Mouse (Mus musculus): ENCODE measurements around the gene Gm20481. TPM values are rescaled to one million over a fixed set of nuclear protein-coding genes. Genes with fewer than 3 reads are reported as not detected.
"Not testable (repeated sequence)": the region's sequence is repeated elsewhere in the genome, so short reads cannot be mapped to it uniquely, and the experiment has no call there.

Gm20481 gene
- polyA plus RNA-seq, 1 experiment from 2014 or later = not detected

DNA sequence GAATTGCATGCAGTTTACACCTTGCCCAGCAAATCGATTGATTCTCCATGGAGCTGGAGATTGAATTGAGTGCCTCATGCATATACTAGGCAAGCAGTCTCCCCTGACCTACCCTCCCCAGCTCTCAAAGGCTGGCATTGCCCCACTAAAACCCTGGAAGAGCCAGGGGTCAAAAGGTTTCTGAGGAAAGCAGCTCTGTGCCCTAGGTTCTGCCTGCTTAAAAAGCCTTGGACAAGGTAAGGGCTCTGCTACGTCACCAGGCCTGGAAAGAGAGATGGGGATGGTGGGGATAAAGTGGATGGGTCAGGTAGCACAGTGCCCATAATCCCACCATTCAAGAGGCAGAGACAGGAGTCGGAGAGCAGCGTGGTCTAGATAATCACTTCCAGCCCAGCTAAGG is 14.9 kb upstream of the Gm20481 start:
- DNase-seq (ENCODE audit: low spot score) (no peak), ATAC-seq (ENCODE audit: low read depth) (no peak)
- Histone ChIP-seq H3K4me3 (ENCODE audit: low read depth, low read length) (no peak overlapping the region), H3K9me3 (ENCODE audit: control insufficient read depth, low read length) (no peaks in the 10 kb centered on the region), H3K36me3 (ENCODE audit: control insufficient read depth, insufficient read depth, low read length) (peaks cover 15% of the 10 kb centered on the region), H3K4me1 (ENCODE audit: control insufficient read depth, insufficient read depth, low read length) (peaks cover 4% of the 10 kb centered on the region; the same call in 1 of the 2 replicates), H3K27ac (replicated peaks; ENCODE audit: low read depth, low read length) (no peak overlapping the region), H3K4me2 (ENCODE audit: low read depth, low read length) (no peak overlapping the region), H3K9ac (ENCODE audit: low read depth, low read length) (no peak overlapping the region), H3K27me3 (replicated peaks; ENCODE audit: control insufficient read depth, insufficient read depth, low read length) (peaks cover 3% of the 10 kb centered on the region; the same call in 1 of the 2 replicates)
- WGBS = 50% methylated on average over 4 of the region's 4 CpGs

DNA sequence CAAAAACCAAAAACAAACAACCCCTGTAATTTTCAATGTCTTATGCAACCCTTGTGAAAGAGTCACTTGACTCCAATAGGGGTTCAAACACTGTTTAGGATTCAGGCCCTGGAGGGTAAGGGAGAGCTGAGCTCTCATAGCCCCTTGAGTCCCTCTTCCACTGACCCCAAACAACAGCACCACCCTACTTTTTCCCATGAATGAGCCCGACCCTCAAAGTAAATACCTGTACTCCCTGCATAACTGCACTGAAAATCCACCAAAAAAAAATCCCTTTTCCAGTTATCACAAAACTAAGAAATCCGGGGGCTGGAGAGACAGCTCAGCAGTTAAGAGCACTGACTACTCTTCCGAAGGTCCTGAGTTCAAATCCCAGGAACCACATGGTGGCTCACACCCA is 13.8 kb upstream of the Gm20481 start:
- no peak for DNase-seq (ENCODE audit: low spot score)
- Histone ChIP-seq H3K36me3 (ENCODE audit: control insufficient read depth, insufficient read depth, low read length) (peaks cover 5% of the 10 kb centered on the region), H3K27me3 (replicated peaks; ENCODE audit: control insufficient read depth, insufficient read depth, low read length) (peaks cover 3% of the 10 kb centered on the region; the same call in 1 of the 2 replicates), H3K27ac (replicated peaks; ENCODE audit: low read depth, low read length) (no peak overlapping the region), H3K9ac (ENCODE audit: low read depth, low read length) (no peak overlapping the region), H3K4me2 (ENCODE audit: low read depth, low read length) (no peak overlapping the region), H3K4me1 (ENCODE audit: control insufficient read depth, insufficient read depth, low read length) (no peaks in the 10 kb centered on the region; the same call in 1 of the 2 replicates), H3K4me3 (ENCODE audit: low read depth, low read length) (no peak overlapping the region), H3K9me3 (ENCODE audit: control insufficient read depth, low read length) (no peaks in the 10 kb centered on the region)
- no peak for ATAC-seq (ENCODE audit: low read depth)
- WGBS = 84% methylated on average over 3 of the region's 3 CpGs

DNA sequence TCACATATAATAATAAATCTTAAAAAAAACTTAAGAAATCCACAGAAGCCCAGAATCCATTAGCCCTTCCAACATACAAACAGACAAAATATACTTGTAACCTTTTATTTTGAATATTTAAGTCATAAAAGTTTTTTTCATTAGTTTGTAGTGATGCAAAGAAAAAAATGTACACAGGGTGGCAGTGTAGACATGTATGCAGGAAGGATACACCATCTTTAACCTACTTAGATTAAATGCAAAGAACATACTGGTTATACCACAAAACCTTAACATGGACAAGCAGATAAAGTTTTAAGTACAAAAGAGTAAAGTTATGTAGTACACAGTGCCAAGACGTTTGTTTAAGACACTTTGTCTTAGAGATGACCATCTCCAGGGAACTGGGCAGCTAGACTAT is 13.4 kb upstream of the Gm20481 start:
- no peak overlapping the region for H3K27ac ChIP-seq (replicated peaks; ENCODE audit: low read depth, low read length)
- H3K4me1 ChIP-seq (ENCODE audit: control insufficient read depth, insufficient read depth, low read length) = no peaks in the 10 kb centered on the region
- H3K27me3 ChIP-seq (replicated peaks; ENCODE audit: control insufficient read depth, insufficient read depth, low read length) = peaks cover 3% of the 10 kb centered on the region; the same call in 1 of the 2 replicates
- no peak overlapping the region for H3K4me3 ChIP-seq (ENCODE audit: low read depth, low read length)
- H3K9me3 ChIP-seq (ENCODE audit: control insufficient read depth, low read length) = no peaks in the 10 kb centered on the region
- WGBS = 17% methylated on average over 1 of the region's 1 CpGs
- H3K9ac ChIP-seq (ENCODE audit: low read depth, low read length) = no peak overlapping the region
- ATAC-seq (ENCODE audit: low read depth) (no peak), DNase-seq (ENCODE audit: low spot score) (peak; percentile 57)
- no peak overlapping the region for H3K4me2 ChIP-seq (ENCODE audit: low read depth, low read length)
- H3K36me3 ChIP-seq (ENCODE audit: control insufficient read depth, insufficient read depth, low read length) = peaks cover under 1% of the 10 kb centered on the region; the same call in 1 of the 2 replicates

DNA sequence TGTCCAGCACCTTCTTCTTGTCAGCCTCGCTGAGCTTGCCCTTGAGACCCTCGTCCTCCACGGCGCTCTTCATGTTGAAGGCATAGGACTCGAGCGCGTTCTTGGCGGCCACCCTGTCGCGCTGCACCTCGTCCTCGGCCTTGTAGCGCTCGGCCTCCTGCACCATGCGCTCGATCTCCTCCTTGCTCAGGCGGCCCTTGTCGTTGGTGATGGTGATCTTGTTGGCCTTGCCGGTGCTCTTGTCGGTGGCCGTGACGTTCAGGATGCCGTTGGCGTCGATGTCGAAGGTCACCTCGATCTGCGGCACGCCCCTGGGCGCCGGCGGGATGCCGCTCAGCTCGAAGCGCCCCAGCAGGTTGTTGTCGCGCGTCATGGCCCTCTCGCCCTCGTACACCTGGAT is 12.4 kb upstream of the Gm20481 start:
- ATAC-seq (ENCODE audit: low read depth); H3K4me2 ChIP-seq (ENCODE audit: low read depth, low read length): not testable (repeated sequence)
- 16% methylated on average over 10 of the region's 40 CpGs for WGBS

DNA sequence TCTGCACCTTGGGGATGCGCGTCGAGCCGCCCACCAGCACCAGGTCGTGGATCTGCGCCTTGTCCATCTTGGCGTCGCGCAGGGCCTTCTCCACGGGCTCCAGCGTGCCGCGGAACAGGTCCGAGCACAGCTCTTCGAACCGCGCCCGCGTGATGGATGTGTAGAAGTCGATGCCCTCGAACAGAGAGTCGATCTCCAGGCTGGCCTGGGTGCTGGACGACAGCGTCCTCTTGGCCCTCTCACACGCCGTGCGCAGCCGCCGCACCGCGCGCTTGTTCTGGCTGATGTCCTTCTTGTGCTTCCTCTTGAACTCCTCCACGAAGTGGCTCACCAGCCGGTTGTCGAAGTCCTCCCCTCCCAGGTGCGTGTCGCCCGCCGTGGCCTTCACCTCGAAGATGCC is 11.7 kb upstream of the Gm20481 start:
- not testable (repeated sequence) for H3K9me3 ChIP-seq (ENCODE audit: control insufficient read depth, low read length); H3K4me2 ChIP-seq (ENCODE audit: low read depth, low read length); ATAC-seq (ENCODE audit: low read depth); H3K27ac ChIP-seq (replicated peaks; ENCODE audit: low read depth, low read length); DNase-seq (ENCODE audit: low spot score); H3K27me3 ChIP-seq (replicated peaks; ENCODE audit: control insufficient read depth, insufficient read depth, low read length); H3K9ac ChIP-seq (ENCODE audit: low read depth, low read length); H3K4me1 ChIP-seq (ENCODE audit: control insufficient read depth, insufficient read depth, low read length); H3K36me3 ChIP-seq (ENCODE audit: control insufficient read depth, insufficient read depth, low read length); H3K4me3 ChIP-seq (ENCODE audit: low read depth, low read length)
- WGBS = 21% methylated on average over 10 of the region's 40 CpGs

More for the DNA sequence above, 12.4 kb upstream of the Gm20481 start:
- not testable (repeated sequence) for H3K27ac ChIP-seq (replicated peaks; ENCODE audit: low read depth, low read length); H3K36me3 ChIP-seq (ENCODE audit: control insufficient read depth, insufficient read depth, low read length); DNase-seq (ENCODE audit: low spot score); H3K9me3 ChIP-seq (ENCODE audit: control insufficient read depth, low read length); H3K9ac ChIP-seq (ENCODE audit: low read depth, low read length); H3K4me3 ChIP-seq (ENCODE audit: low read depth, low read length); H3K4me1 ChIP-seq (ENCODE audit: control insufficient read depth, insufficient read depth, low read length); H3K27me3 ChIP-seq (replicated peaks; ENCODE audit: control insufficient read depth, insufficient read depth, low read length)

DNA sequence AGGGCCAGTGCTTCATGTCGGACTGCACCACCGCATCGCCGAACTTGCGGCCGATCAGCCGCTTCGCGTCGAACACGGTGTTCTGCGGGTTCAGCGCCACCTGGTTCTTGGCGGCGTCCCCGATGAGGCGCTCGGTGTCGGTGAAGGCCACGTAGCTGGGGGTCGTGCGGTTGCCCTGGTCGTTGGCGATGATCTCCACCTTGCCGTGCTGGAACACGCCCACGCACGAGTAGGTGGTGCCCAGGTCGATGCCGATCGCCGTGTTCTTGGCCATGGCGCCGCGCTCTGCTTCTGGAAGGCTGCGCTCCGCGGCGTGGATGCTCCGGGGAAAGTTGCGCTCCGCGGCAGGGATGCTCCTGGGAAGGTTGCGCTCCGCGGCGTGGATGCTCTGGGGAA is 11.0 kb upstream of the Gm20481 start:
- ATAC-seq (ENCODE audit: low read depth) = peak; percentile 23
- not testable (repeated sequence) for H3K36me3 ChIP-seq (ENCODE audit: control insufficient read depth, insufficient read depth, low read length); H3K9me3 ChIP-seq (ENCODE audit: control insufficient read depth, low read length)

DNA sequence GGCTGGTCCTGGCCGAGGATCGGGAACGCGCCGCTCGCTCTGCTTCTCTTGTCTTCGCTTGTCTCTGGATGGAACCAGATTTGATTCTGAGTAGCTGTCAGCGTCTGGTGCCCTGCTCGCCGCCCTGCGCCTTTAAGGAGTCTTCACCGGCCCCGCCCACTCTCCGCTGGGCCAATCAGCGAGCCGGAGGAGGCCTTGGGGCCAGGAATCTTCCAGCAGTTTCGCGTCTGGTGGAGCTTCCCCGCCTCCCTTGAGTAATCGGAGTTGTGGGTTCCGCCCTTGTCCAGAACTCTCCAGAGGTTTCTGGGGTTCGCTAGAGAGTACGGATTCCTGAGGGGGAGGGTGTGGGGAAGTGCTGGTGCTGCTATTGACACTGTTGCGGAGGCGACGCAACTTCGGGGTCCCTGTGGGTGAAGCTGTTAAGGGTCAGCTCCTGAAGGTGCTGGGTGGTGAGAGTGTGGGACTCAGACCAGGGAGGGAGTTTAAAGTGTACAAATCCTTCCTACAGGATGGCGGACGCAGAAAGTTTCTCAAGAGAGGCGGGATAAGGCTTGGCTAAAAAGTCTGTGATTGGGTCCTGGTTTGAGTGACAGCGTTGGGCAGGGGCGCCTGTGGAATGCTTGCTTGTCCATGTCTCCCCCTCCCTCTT is 10.5 kb upstream of the Gm20481 start, which contains the start of gene Hspa1b:
TSS of gene Hspa1b (minus strand) at position 109 of the 649 bp plus-strand sequence.
- not testable (repeated sequence) for H3K4me1 ChIP-seq (ENCODE audit: control insufficient read depth, insufficient read depth, low read length); H3K27me3 ChIP-seq (replicated peaks; ENCODE audit: control insufficient read depth, insufficient read depth, low read length); H3K36me3 ChIP-seq (ENCODE audit: control insufficient read depth, insufficient read depth, low read length); H3K9me3 ChIP-seq (ENCODE audit: control insufficient read depth, low read length)
- ATAC-seq (ENCODE audit: low read depth) (peak; percentile 95), DNase-seq (ENCODE audit: low spot score) (peak; percentile 94)
- Histone ChIP-seq H3K4me3 (ENCODE audit: low read depth, low read length) (peak within 1 kb of the TSS; percentile 42), H3K9ac (ENCODE audit: low read depth, low read length) (peak within 1 kb of the TSS; percentile 58), H3K4me2 (ENCODE audit: low read depth, low read length) (peak within 1 kb of the TSS; percentile 59), H3K27ac (replicated peaks; ENCODE audit: low read depth, low read length) (peak within 1 kb of the TSS; percentile 89)
- 0% methylated on average over 17 of the region's 32 CpGs for WGBS

More for the DNA sequence above, 11.0 kb upstream of the Gm20481 start:
- H3K27me3 ChIP-seq (replicated peaks; ENCODE audit: control insufficient read depth, insufficient read depth, low read length); H3K27ac ChIP-seq (replicated peaks; ENCODE audit: low read depth, low read length); H3K4me1 ChIP-seq (ENCODE audit: control insufficient read depth, insufficient read depth, low read length); DNase-seq (ENCODE audit: low spot score): not testable (repeated sequence)
- WGBS = 1% methylated on average over 10 of the region's 47 CpGs
- Histone ChIP-seq H3K4me3 (ENCODE audit: low read depth, low read length) (peak overlapping the region; percentile 42), H3K4me2 (ENCODE audit: low read depth, low read length) (peak overlapping the region; percentile 59), H3K9ac (ENCODE audit: low read depth, low read length) (peak overlapping the region; percentile 19; the same call in 1 of the 2 replicates)

DNA sequence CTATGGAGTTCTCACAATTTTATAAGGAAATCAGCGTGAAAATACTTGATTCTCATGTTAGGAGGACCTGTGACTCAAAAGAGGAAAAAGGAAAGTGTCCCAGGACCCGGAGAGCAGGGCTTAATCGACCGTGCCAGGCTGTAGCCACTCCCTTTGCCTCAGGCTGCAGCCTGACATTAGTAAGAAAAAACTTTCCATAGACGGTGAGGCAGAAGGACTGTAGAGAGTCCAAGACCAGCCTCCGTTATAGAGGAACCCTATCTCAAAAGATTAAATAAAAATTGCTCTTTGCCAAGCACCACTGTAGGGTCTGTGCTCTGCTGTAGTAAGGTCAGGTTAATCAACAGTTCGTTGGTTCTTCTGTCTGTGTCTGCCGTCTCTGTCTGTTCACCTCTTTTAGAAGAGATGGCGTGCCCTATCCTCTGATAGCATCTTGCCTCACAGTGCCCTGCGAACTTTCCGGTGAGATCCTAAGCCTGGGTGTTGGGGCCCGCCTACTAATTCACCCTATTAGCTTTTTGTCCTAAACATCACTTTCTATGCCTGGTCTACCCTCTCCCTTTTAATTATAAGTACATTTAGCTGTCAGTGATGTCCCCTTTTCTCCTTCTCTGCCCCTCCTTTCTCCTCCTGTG is 9.7 kb upstream of the Gm20481 start:
- H3K4me1 ChIP-seq (ENCODE audit: control insufficient read depth, insufficient read depth, low read length) = no peaks in the 10 kb centered on the region
- peak overlapping the region; percentile 42 for H3K4me3 ChIP-seq (ENCODE audit: low read depth, low read length)
- H3K4me2 ChIP-seq (ENCODE audit: low read depth, low read length) = peak overlapping the region; percentile 59
- 9% methylated on average over 12 of the region's 12 CpGs for whole genome bisulfite sequencing
- ATAC-seq (ENCODE audit: low read depth) (no peak), DNase-seq (ENCODE audit: low spot score) (peak; percentile 71)
- H3K27ac ChIP-seq (replicated peaks; ENCODE audit: low read depth, low read length) = peak overlapping the region; percentile 89
- peak overlapping the region; percentile 58 for H3K9ac ChIP-seq (ENCODE audit: low read depth, low read length)
- H3K9me3 ChIP-seq (ENCODE audit: control insufficient read depth, low read length) = no peaks in the 10 kb centered on the region
- H3K27me3 ChIP-seq (replicated peaks; ENCODE audit: control insufficient read depth, insufficient read depth, low read length) = peaks cover 3% of the 10 kb centered on the region; the same call in 1 of the 2 replicates
- H3K36me3 ChIP-seq (ENCODE audit: control insufficient read depth, insufficient read depth, low read length) = no peaks in the 10 kb centered on the region
